Mouse (Mus musculus): ENCODE results near the gene Kantr. TPM values are rescaled to one million over a fixed set of nuclear protein-coding genes. Genes with fewer than 3 reads are reported as not detected.
"Not testable (repeated sequence)": the region's sequence is repeated elsewhere in the genome, so short reads cannot be mapped to it uniquely, and the experiment has no call there.

Gene Kantr
- polyA plus RNA-seq, 1 experiment from 2014 or later = 22.7 TPM

- Histone ChIP-seq H3K36me3 (peaks cover 19% of the 10 kb centered on the region), H3K9me3 (no peaks in the 10 kb centered on the region), H3K27me3 (peaks cover 61% of the 10 kb centered on the region), H3K4me2 (peak overlapping the region; percentile 58), H3K4me3 (peak overlapping the region; percentile 29), H3K4me1 (peaks cover 10% of the 10 kb centered on the region), H3K9ac (peak overlapping the region; percentile 71), H3K27ac (peak overlapping the region; percentile 95)
- WGBS = 11% methylated on average over 32 of the region's 33 CpGs
- ATAC-seq (ENCODE audit: insufficient number of reproducible peaks, insufficient read depth, low FRiP score, low TSS enrichment, low read depth) = peak; percentile 98
Measured at GRCm38 (mm10) chrX:152336546-152337332, 9.4 kb upstream of the Kantr start.

DNA sequence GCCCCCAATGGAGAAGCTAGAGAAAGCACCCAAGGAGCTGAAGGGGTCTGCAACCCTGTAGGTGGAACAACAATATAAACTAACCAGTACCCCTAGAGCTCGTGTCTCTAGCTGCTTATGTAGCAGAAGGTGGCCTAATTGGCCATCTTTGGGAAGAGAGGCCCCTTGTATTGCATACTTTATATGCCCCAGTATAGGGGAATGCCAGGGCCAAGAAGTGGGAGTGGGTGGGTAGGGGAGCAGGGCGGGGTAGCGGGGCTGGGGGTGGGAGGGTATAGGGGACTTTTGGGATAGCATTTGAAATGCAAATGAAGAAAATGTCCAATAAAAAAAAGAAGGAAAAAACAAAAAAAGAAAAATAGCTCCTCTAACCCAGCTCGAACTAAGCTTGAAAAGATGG lies 8.8 kb upstream of the Kantr start:
- Histone ChIP-seq H3K4me2 (peak overlapping the region; percentile 58), H3K4me3 (peak overlapping the region; percentile 29; the same call in 1 of the 2 replicates), H3K36me3 (peaks cover 19% of the 10 kb centered on the region), H3K27ac (peak overlapping the region; percentile 95), H3K27me3 (peaks cover 61% of the 10 kb centered on the region)
- H3K4me1 ChIP-seq; H3K9ac ChIP-seq; H3K9me3 ChIP-seq; ATAC-seq (ENCODE audit: insufficient number of reproducible peaks, insufficient read depth, low FRiP score, low TSS enrichment, low read depth): not testable (repeated sequence)
- WGBS = 37% methylated on average over 4 of the region's 4 CpGs

DNA sequence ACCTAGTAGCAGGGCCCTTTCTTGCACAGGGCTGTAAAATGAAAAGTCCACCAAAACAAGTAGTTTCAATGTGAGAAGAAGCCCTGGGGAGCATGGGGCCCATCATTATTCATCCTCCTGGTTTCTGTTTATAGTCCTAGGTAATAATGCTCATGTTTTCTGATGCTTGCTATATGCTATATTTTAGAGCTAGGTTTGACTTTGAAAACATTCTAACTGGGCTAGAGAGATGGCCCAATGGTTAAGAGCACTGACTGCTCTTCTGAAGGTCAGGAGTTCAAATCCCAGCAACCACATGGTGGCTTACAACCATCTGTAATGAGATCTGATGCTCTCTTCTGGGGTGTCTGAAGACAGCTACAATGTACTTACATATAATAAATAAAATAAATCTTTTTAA lies 2.1 kb upstream of the Kantr start:
- not testable (repeated sequence) for ATAC-seq (ENCODE audit: insufficient number of reproducible peaks, insufficient read depth, low FRiP score, low TSS enrichment, low read depth); H3K4me2 ChIP-seq; H3K4me3 ChIP-seq; H3K9ac ChIP-seq; H3K9me3 ChIP-seq; H3K36me3 ChIP-seq; H3K4me1 ChIP-seq; H3K27ac ChIP-seq
- H3K27me3 ChIP-seq = peaks cover 44% of the 10 kb centered on the region

- no peaks in the 10 kb centered on the region for H3K9me3 ChIP-seq
- peak overlapping the region; percentile 62; the same call in 1 of the 2 replicates for H3K27ac ChIP-seq
- H3K4me1 ChIP-seq = no peaks in the 10 kb centered on the region
- peak overlapping the region; percentile 57 for H3K4me2 ChIP-seq
- H3K27me3 ChIP-seq = peaks cover 40% of the 10 kb centered on the region
- H3K4me3 ChIP-seq = peak overlapping the region; percentile 55
- ATAC-seq (ENCODE audit: insufficient number of reproducible peaks, insufficient read depth, low FRiP score, low TSS enrichment, low read depth) = no peak
- 21% methylated on average over 8 of the region's 8 CpGs for WGBS
- H3K9ac ChIP-seq = 0 out of 2 replicates have a peak overlapping the region, but pooled peaks have one; percentile 54
- H3K36me3 ChIP-seq = no peaks in the 10 kb centered on the region
Measured at GRCm38 (mm10) chrX:152327689-152328052, 376 bp upstream of the Kantr start.

- no peak overlapping the region for H3K4me2 ChIP-seq
- H3K4me1 ChIP-seq = no peaks in the 10 kb centered on the region
- H3K27ac ChIP-seq = no peak overlapping the region
- no peak overlapping the region for H3K4me3 ChIP-seq
- no peak for ATAC-seq (ENCODE audit: insufficient number of reproducible peaks, insufficient read depth, low FRiP score, low TSS enrichment, low read depth)
- peaks cover 30% of the 10 kb centered on the region for H3K27me3 ChIP-seq
- no peak overlapping the region for H3K9ac ChIP-seq
- WGBS = 95% methylated on average over 1 of the region's 1 CpGs
- no peaks in the 10 kb centered on the region for H3K9me3 ChIP-seq
- peaks cover 5% of the 10 kb centered on the region; the same call in 1 of the 2 replicates for H3K36me3 ChIP-seq
Measured at GRCm38 (mm10) chrX:152323584-152323983, 3.7 kb downstream of the Kantr start.

DNA sequence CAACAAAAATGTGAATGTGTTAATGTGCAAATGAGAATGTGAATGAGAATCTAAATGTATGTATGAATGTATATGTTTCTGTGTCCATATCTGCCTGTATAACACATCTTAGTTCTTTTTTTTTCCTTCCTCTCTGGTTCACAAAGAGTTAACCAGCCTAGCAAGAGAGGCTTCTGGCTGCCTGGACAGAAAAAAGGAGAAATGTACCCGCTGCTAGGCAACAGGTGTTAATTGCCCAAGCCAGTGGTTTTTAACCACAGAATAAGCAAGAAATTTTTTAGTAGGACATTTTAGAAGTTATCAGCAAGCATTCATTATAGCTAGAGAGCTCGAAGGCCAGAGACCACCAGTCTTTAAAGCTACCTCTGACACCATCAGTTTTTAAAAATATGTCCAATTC lies 4.5 kb downstream of the Kantr start:
- 43% methylated on average over 2 of the region's 2 CpGs for WGBS
- Histone ChIP-seq H3K4me3 (no peak overlapping the region), H3K27me3 (peaks cover 25% of the 10 kb centered on the region), H3K4me1 (no peaks in the 10 kb centered on the region), H3K27ac (no peak overlapping the region), H3K4me2 (no peak overlapping the region), H3K9me3 (no peaks in the 10 kb centered on the region), H3K9ac (no peak overlapping the region), H3K36me3 (peaks cover 5% of the 10 kb centered on the region; the same call in 1 of the 2 replicates)
- ATAC-seq (ENCODE audit: insufficient number of reproducible peaks, insufficient read depth, low FRiP score, low TSS enrichment, low read depth) = no peak

GRCm38 (mm10) chrX:152320535-152320934 lies 6.8 kb downstream of the Kantr start:
- Histone ChIP-seq H3K4me2 (no peak overlapping the region), H3K27ac (no peak overlapping the region), H3K9ac (no peak overlapping the region), H3K4me1 (no peaks in the 10 kb centered on the region), H3K36me3 (peaks cover 10% of the 10 kb centered on the region; the same call in 1 of the 2 replicates), H3K9me3 (no peaks in the 10 kb centered on the region), H3K4me3 (no peak overlapping the region), H3K27me3 (peaks cover 10% of the 10 kb centered on the region; the same call in 1 of the 2 replicates)
- ATAC-seq (ENCODE audit: insufficient number of reproducible peaks, insufficient read depth, low FRiP score, low TSS enrichment, low read depth) = no peak
- WGBS = 77% methylated on average over 4 of the region's 4 CpGs

GRCm38 (mm10) chrX:152307942-152308341 lies 19.4 kb downstream of the Kantr start:
- no peak for ATAC-seq (ENCODE audit: insufficient number of reproducible peaks, insufficient read depth, low FRiP score, low TSS enrichment, low read depth)
- WGBS = 54% methylated on average over 2 of the region's 2 CpGs
- no peak overlapping the region for H3K27ac ChIP-seq
- no peak overlapping the region for H3K4me2 ChIP-seq
- no peak overlapping the region for H3K9ac ChIP-seq
- no peaks in the 10 kb centered on the region for H3K9me3 ChIP-seq
- H3K4me1 ChIP-seq = no peaks in the 10 kb centered on the region
- H3K36me3 ChIP-seq = 0 out of 2 replicates have a peak, but pooled peaks cover 2% of the 10 kb centered on the region
- H3K27me3 ChIP-seq = no peaks in the 10 kb centered on the region; the same call in none of the 2 replicates
- H3K4me3 ChIP-seq = no peak overlapping the region

DNA sequence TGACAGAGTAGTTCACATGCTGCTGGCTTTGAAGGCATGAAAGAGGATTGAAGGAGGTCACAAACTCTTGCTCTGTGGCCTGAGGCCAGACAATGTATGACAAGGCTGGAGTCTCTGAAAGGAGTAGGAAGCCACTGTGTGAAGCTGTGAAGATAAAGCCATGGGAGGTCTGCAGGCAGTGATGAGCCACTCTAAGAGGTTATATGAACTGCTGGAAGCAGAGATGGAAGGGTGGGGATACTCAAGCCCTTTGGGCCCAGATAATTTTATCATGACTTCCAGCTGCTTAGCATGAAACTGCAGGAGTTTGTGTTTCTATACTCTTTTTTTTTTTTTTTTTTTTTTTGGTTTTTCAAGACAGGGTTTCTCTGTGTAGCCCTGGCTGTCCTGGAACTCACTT lies 19.9 kb downstream of the Kantr start:
- Histone ChIP-seq H3K27ac (no peak overlapping the region), H3K4me3 (no peak overlapping the region), H3K9me3 (no peaks in the 10 kb centered on the region), H3K4me2 (no peak overlapping the region), H3K9ac (no peak overlapping the region), H3K27me3 (no peaks in the 10 kb centered on the region; the same call in none of the 2 replicates), H3K36me3 (0 out of 2 replicates have a peak, but pooled peaks cover 2% of the 10 kb centered on the region), H3K4me1 (no peaks in the 10 kb centered on the region)
- no peak for ATAC-seq (ENCODE audit: insufficient number of reproducible peaks, insufficient read depth, low FRiP score, low TSS enrichment, low read depth)

- WGBS = 69% methylated on average over 2 of the region's 2 CpGs
- ATAC-seq (ENCODE audit: insufficient number of reproducible peaks, insufficient read depth, low FRiP score, low TSS enrichment, low read depth) = no peak
Measured at GRCm38 (mm10) chrX:152306224-152306623, 21.1 kb downstream of the Kantr start.

GRCm38 (mm10) chrX:152287026-152287425 lies 40.3 kb downstream of the Kantr start:
- ATAC-seq (ENCODE audit: insufficient number of reproducible peaks, insufficient read depth, low FRiP score, low TSS enrichment, low read depth); H3K27ac ChIP-seq: not testable (repeated sequence)
- WGBS = 62% methylated on average over 1 of the region's 1 CpGs

More at GRCm38 (mm10) chrX:152306224-152306623, 21.1 kb downstream of the Kantr start:
- H3K9me3 ChIP-seq = no peaks in the 10 kb centered on the region
- no peak overlapping the region for H3K27ac ChIP-seq
- no peaks in the 10 kb centered on the region for H3K4me1 ChIP-seq
- no peaks in the 10 kb centered on the region; the same call in none of the 2 replicates for H3K27me3 ChIP-seq
- no peak overlapping the region for H3K9ac ChIP-seq
- 0 out of 2 replicates have a peak, but pooled peaks cover 2% of the 10 kb centered on the region for H3K36me3 ChIP-seq
- no peak overlapping the region for H3K4me3 ChIP-seq
- no peak overlapping the region for H3K4me2 ChIP-seq

GRCm38 (mm10) chrX:152284746-152285145 lies 42.5 kb downstream of the Kantr start:
- no peak overlapping the region for H3K27ac ChIP-seq
- no peak for ATAC-seq (ENCODE audit: insufficient number of reproducible peaks, insufficient read depth, low FRiP score, low TSS enrichment, low read depth)
- WGBS = 82% methylated on average over 3 of the region's 3 CpGs
- H3K36me3 ChIP-seq = no peaks in the 10 kb centered on the region
- no peaks in the 10 kb centered on the region for H3K4me1 ChIP-seq
- no peaks in the 10 kb centered on the region for H3K9me3 ChIP-seq
- no peak overlapping the region for H3K9ac ChIP-seq
- no peaks in the 10 kb centered on the region for H3K27me3 ChIP-seq
- no peak overlapping the region for H3K4me3 ChIP-seq
- H3K4me2 ChIP-seq = no peak overlapping the region

More at GRCm38 (mm10) chrX:152287026-152287425, 40.3 kb downstream of the Kantr start:
- H3K4me1 ChIP-seq, H3K27me3 ChIP-seq, H3K4me2 ChIP-seq, H3K9ac ChIP-seq, H3K36me3 ChIP-seq, H3K4me3 ChIP-seq, H3K9me3 ChIP-seq: not testable (repeated sequence)
